9 mouse cellular contexts compared by ENCODE assay signal in genomic region chr6:40326341-40326740, GRCm38 (mm10). TPM values are rescaled to one million over a fixed set of nuclear protein-coding genes. Genes with fewer than 3 reads are reported as not detected.
DNase-seq lines count a peak whose midpoint lies in the region; ATAC-seq lines count a peak whose summit lies in the region.
"Had no signal": no experiment of that assay in that cellular context is flagged by ENCODE, and none has a peak within 500 bp of the region (broad histone marks: within the 10 kb centered on the region; RNA-seq: fewer than 3 reads in every experiment).

No protein-coding gene starts in this region.

- no peaks in the 10 kb centered on the region for H3K9me3 ChIP-seq in kidney, embryonic 16.5 days (ENCODE audit: low read length)
- H3K9me3 ChIP-seq in hindbrain, embryonic 12.5 days (replicated peaks) = no peaks in the 10 kb centered on the region
- no peaks in the 10 kb centered on the region for H3K9me3 ChIP-seq in midbrain, embryonic 16.5 days (replicated peaks; ENCODE audit: control insufficient read depth, low read length, poor library complexity, severe bottlenecking)

- H3K9ac ChIP-seq in kidney, embryonic 16.5 days (replicated peaks; ENCODE audit: low read length) = no peak overlapping the region
- H3K9ac ChIP-seq in hindbrain, embryonic 12.5 days = no peak overlapping the region
- H3K9ac ChIP-seq in midbrain, embryonic 16.5 days (ENCODE audit: low read depth, low read length) = no peak overlapping the region

- no peak for DNase-seq in kidney, postnatal 4 days
- no peak for DNase-seq in left cerebral cortex, postnatal 25 days (ENCODE audit: low spot score in 2 of 2)
- no peak for DNase-seq in layer of hippocampus, adult 18-20 months (ENCODE audit: low spot score in 2 of 2)
- no peak for DNase-seq in cerebellum, adult 9-10 months
- DNase-seq: gastrocnemius, postnatal 36 days had no signal

- intact Hi-C loops in left cerebral cortex, postnatal 25 days (cut with DNase I) = no loop called here

- no peaks in the 10 kb centered on the region for H3K27me3 ChIP-seq in kidney, embryonic 16.5 days (ENCODE audit: insufficient read depth, low read length)
- no peaks in the 10 kb centered on the region for H3K27me3 ChIP-seq in hindbrain, embryonic 12.5 days
- no peaks in the 10 kb centered on the region for H3K27me3 ChIP-seq in midbrain, embryonic 16.5 days (ENCODE audit: control insufficient read depth, insufficient read depth, low read depth, low read length)

- peaks cover 9% of the 10 kb centered on the region; the same call in 1 of the 2 replicates for H3K4me1 ChIP-seq in kidney, embryonic 16.5 days (ENCODE audit: insufficient read depth, low read length)
- H3K4me1 ChIP-seq in brown adipose tissue, adult 24 weeks (ENCODE audit: control insufficient read depth, insufficient read depth, insufficient read length, low read length) = no peaks in the 10 kb centered on the region
- 0 out of 2 replicates have a peak, but pooled peaks cover 4% of the 10 kb centered on the region for H3K4me1 ChIP-seq in hindbrain, embryonic 12.5 days
- peaks cover 10% of the 10 kb centered on the region; the same call in 1 of the 2 replicates for H3K4me1 ChIP-seq in midbrain, embryonic 16.5 days (ENCODE audit: control insufficient read depth, insufficient read depth, low read length)

- no peak overlapping the region for H3K27ac ChIP-seq in kidney, embryonic 16.5 days (ENCODE audit: low read length)
- no peak overlapping the region for H3K27ac ChIP-seq in brown adipose tissue, adult 24 weeks (replicated peaks; ENCODE audit: low read depth, low read length)
- H3K27ac ChIP-seq in hindbrain, embryonic 12.5 days = no peak overlapping the region
- no peak overlapping the region for H3K27ac ChIP-seq in midbrain, embryonic 16.5 days (ENCODE audit: low read length)

- no peak for ATAC-seq in kidney, embryonic 16.5 days (ENCODE audit: low FRiP score, low TSS enrichment)
- no peak for ATAC-seq in hindbrain, embryonic 12.5 days (ENCODE audit: low FRiP score)
- ATAC-seq in midbrain, embryonic 16.5 days = 0 out of 2 replicates have a peak, but pooled peaks have one; percentile 11

- 85% methylated on average over 8 of the region's 8 CpGs for WGBS in kidney, embryonic 16.5 days
- 91% methylated on average over 8 of the region's 8 CpGs for WGBS in hindbrain, embryonic 12.5 days
- 87% methylated on average over 8 of the region's 8 CpGs for WGBS in midbrain, embryonic 16.5 days

- H3K4me3 ChIP-seq in kidney, embryonic 16.5 days (ENCODE audit: low read length) = peak overlapping the region; percentile 1; the same call in 1 of the 2 replicates
- peak overlapping the region; percentile 17; the same call in 1 of the 2 replicates for H3K4me3 ChIP-seq in brown adipose tissue, adult 24 weeks (ENCODE audit: insufficient read depth, low read depth, low read length)
- H3K4me3 ChIP-seq in hindbrain, embryonic 12.5 days = no peak overlapping the region
- peak overlapping the region; percentile 79; the same call in 1 of the 2 replicates for H3K4me3 ChIP-seq in midbrain, embryonic 16.5 days (ENCODE audit: low read depth, low read length)

- H3K4me2 ChIP-seq in kidney, embryonic 16.5 days (replicated peaks; ENCODE audit: low read depth, low read length) = peak overlapping the region; percentile 59; the same call in 1 of the 2 replicates
- peak overlapping the region; percentile 59; the same call in 1 of the 2 replicates for H3K4me2 ChIP-seq in hindbrain, embryonic 12.5 days (replicated peaks)
- H3K4me2 ChIP-seq in midbrain, embryonic 16.5 days (ENCODE audit: low read length) = peak overlapping the region; percentile 62

- 0 out of 2 replicates have a peak, but pooled peaks cover 8% of the 10 kb centered on the region for H3K36me3 ChIP-seq in kidney, embryonic 16.5 days (ENCODE audit: insufficient read depth, low read length)
- peaks cover 6% of the 10 kb centered on the region for H3K36me3 ChIP-seq in hindbrain, embryonic 12.5 days
- no peaks in the 10 kb centered on the region for H3K36me3 ChIP-seq in midbrain, embryonic 16.5 days (ENCODE audit: control insufficient read depth, insufficient read depth, low read length)

RNA-seq across cellular contexts. Expression of gene Agk, which starts 1.4 kb away (rescaled TPM):
- 47.1 and 49.9 TPM in 2 replicates for polyA plus RNA-seq in kidney, embryonic 16.5 days (2015; fragmentation: Nextera tagmentation; extraction: Ambion mirVana)
- polyA plus RNA-seq in brown adipose tissue, adult 24 weeks (2012; ENCODE audit: insufficient read depth, insufficient read length, missing spikeins) = 13.4 and 18.6 TPM in 2 replicates
- polyA plus RNA-seq in hindbrain, embryonic 12.5 days (2016; fragmentation: Nextera tagmentation; extraction: Ambion mirVana) = 36.2 and 36.4 TPM in 2 replicates
- polyA plus RNA-seq in midbrain, embryonic 16.5 days (2015; fragmentation: Nextera tagmentation; extraction: Ambion mirVana) = 64.0 and 74.5 TPM in 2 replicates
- 10 to 100 TPM; 44.4 to 48.9 TPM for total RNA-seq in left cerebral cortex, postnatal 25 days (2021)
- 10 to 100 TPM; 41.1 to 43.6 TPM for total RNA-seq in layer of hippocampus, adult 18-20 months (2021)
